In the genomic region with DNA sequence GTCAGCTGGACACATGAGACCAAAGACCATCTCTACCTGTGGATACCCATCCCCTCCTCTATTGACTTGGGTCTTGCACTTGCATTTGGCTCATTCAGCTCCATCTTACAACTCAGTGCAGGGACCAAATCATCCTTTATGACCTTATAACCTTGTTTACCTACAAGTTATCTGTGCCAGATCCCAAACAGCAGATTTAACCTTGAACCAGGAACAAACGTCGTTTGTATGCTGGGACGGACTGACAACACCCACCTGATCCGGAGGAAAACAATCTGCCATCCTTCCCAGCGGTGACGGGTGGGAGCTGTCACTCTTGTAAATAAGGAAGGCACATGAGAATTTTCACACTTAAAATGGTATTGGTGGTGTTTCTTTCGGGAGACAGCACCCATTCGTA, we compare ENCODE assay signal across 25 mouse cellular contexts.
"Had no signal": no experiment of that assay in that cellular context is flagged by ENCODE, and none has a peak within 500 bp of the region (broad histone marks: within the 10 kb centered on the region; RNA-seq: fewer than 3 reads in every experiment).

No protein-coding gene starts in this region.

- H3K36me3 ChIP-seq: heart, embryonic 13.5 days; heart, embryonic 15.5 days; hindbrain, embryonic 13.5 days; hindbrain, embryonic 15.5 days; intestine, embryonic 15.5 days; limb, embryonic 10.5 days; limb, embryonic 12.5 days had no signal

- H3K9ac ChIP-seq: heart, embryonic 13.5 days; heart, embryonic 15.5 days; hindbrain, embryonic 13.5 days; hindbrain, embryonic 15.5 days; intestine, embryonic 15.5 days; limb, embryonic 12.5 days; liver, embryonic 14.5 days had no signal

- ATAC-seq: inflammation-experienced regulatory T-cells, adult 6 months; intestine, embryonic 15.5 days; intestine, postnatal 0 days had no signal

- DNase-seq: gastrocnemius, postnatal 14 days; gastrocnemius, postnatal 36 days; heart, adult 11 months; heart, adult 2 months; heart, postnatal 14 days; heart, postnatal 36 days; kidney, adult 18-20 months; kidney, adult 8-10 months; kidney, postnatal 10 days; kidney, postnatal 25 days; kidney, postnatal 4 days had no signal

- H3K27me3 ChIP-seq: heart, embryonic 13.5 days; heart, embryonic 15.5 days; hindbrain, embryonic 13.5 days; hindbrain, embryonic 15.5 days; intestine, embryonic 15.5 days had no signal

- H3K27ac ChIP-seq: heart, adult 2 months; heart, embryonic 13.5 days; heart, embryonic 15.5 days; hindbrain, embryonic 13.5 days; hindbrain, embryonic 15.5 days; intestine, embryonic 15.5 days; layer of hippocampus, adult 2 months; left cerebral cortex, adult 2 months; limb, embryonic 10.5 days; limb, embryonic 12.5 days; liver, embryonic 14.5 days had no signal

- H3K4me1 ChIP-seq: heart, embryonic 15.5 days; hindbrain, embryonic 13.5 days; hindbrain, embryonic 15.5 days; intestine, embryonic 15.5 days; limb, embryonic 10.5 days; limb, embryonic 12.5 days had no signal

- H3K4me2 ChIP-seq: heart, embryonic 11.5 days; heart, embryonic 13.5 days; heart, embryonic 15.5 days; hindbrain, embryonic 13.5 days; hindbrain, embryonic 15.5 days; intestine, embryonic 15.5 days; limb, embryonic 12.5 days; liver, embryonic 11.5 days had no signal

- H3K4me3 ChIP-seq: heart, adult 2 months; heart, embryonic 13.5 days; heart, embryonic 15.5 days; hindbrain, embryonic 13.5 days; hindbrain, embryonic 15.5 days; intestine, embryonic 15.5 days; layer of hippocampus, adult 2 months; left cerebral cortex, adult 2 months; limb, embryonic 10.5 days; limb, embryonic 12.5 days had no signal

- H3K9me3 ChIP-seq: heart, embryonic 13.5 days; heart, embryonic 15.5 days; hindbrain, embryonic 13.5 days; hindbrain, embryonic 15.5 days; intestine, embryonic 15.5 days; limb, embryonic 10.5 days had no signal
